Mouse (Mus musculus) forebrain, embryonic 11.5 days (tissue): ENCODE measurements around the gene Csnk1e. TPM values are rescaled to one million over a fixed set of nuclear protein-coding genes. Genes with fewer than 3 reads are reported as not detected.

Experiments
- ATAC-seq: fragments of 200-750 bp; cut with Nextera tagmentation; replicated peaks from 2 replicates; pipeline ENCODE4 v1.8.0; 2017; ENCODE audit warnings: moderate TSS enrichment; ENCODE audit not compliant: low FRiP score
- DNase-seq: peaks from one replicate; pipeline ENCODE4 v3.0.0-alpha.2; 2017; ENCODE audit warnings: low spot score
- H3K27ac ChIP-seq: fragments of 300-500 bp; sonication (generic); 2 replicates; pipeline ENCODE4 v1.5.1; 2014; ENCODE audit warnings: low read depth, low read length
- H3K27me3 ChIP-seq: fragments of 300-500 bp; sonication (generic); 2 replicates; pipeline ENCODE4 v1.6.1; 2014; ENCODE audit warnings: mild to moderate bottlenecking, low read length, mixed read lengths; ENCODE audit not compliant: control insufficient read depth, insufficient read depth
- H3K36me3 ChIP-seq: fragments of 300-500 bp; sonication (generic); 2 replicates; pipeline ENCODE4 v1.6.1; 2014; ENCODE audit warnings: mild to moderate bottlenecking, low read length, moderate library complexity, mixed read lengths; ENCODE audit not compliant: control insufficient read depth, insufficient read depth
- H3K4me1 ChIP-seq: fragments of 300-500 bp; sonication (generic); replicated peaks from 2 replicates; pipeline ENCODE4 v1.6.1; 2014; ENCODE audit warnings: low read length, mixed read lengths; ENCODE audit not compliant: control insufficient read depth, insufficient read depth
- H3K4me2 ChIP-seq: fragments of 300-500 bp; sonication (generic); 2 replicates; pipeline ENCODE4 v1.6.1; 2014; ENCODE audit warnings: low read depth, mild to moderate bottlenecking, low read length, moderate library complexity, mixed read lengths; ENCODE audit not compliant: severe bottlenecking
- H3K4me3 ChIP-seq: fragments of 300-500 bp; sonication (generic); 2 replicates; pipeline ENCODE4 v1.5.1; 2014; ENCODE audit warnings: low read depth, low read length
- H3K9ac ChIP-seq: fragments of 300-500 bp; sonication (generic); 2 replicates; pipeline ENCODE4 v1.6.1; 2014; ENCODE audit warnings: low read length
- H3K9me3 ChIP-seq: fragments of 300-500 bp; sonication (generic); 2 replicates; pipeline ENCODE4 v1.6.1; 2016; ENCODE audit warnings: low read length, mixed read lengths; ENCODE audit not compliant: control insufficient read depth
- WGBS: fragments of 180-500 bp; shearing (Covaris S2); extraction: QIAGEN DNeasy Blood & Tissue Kit; methylation state at CpG from one replicate; pipeline ENCODE4 v1.1.7; 2014; 5-methylcytosine and 5-hydroxymethylcytosine counted together
- microRNA counts: library from miRNA; unstranded; fragments of <30 nt; microRNA quantifications from one replicate; lab custom pipeline; 2015
- microRNA-seq: library from miRNA; unstranded; fragments of <30 nt; microRNA quantifications from one replicate; pipeline ENCODE4, GENCODE M21; 2016; ENCODE audit not compliant: insufficient number of aligned reads
- polyA plus RNA-seq: library from polyadenylated mRNA; unstranded; fragments of >200 nt; fragmentation: Nextera tagmentation; extraction: Ambion mirVana; gene quantifications from 2 replicates; pipeline ENCODE4 v1.2.1, GENCODE M21; 2014

Gene Csnk1e
- polyA plus RNA-seq, 1 experiment from 2014 or later, result 209 TPM

DNA sequence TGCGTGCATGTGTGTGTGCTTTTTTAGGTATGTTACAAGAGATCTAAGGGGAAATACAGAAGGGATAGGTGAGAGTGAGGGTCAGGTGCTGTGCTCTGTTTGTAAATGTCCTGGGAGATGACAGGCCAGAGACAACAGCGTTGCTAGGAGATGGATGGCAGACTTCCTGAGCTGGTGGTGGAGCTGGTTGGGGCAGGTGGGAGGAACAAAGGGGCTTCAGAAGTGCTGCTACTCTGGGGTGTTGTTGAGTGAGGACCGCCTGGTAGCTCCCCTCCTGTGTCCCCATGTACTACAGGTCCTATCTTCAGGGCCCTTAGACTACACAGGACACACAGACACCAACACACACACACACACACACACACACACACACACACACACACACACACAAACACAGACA is 80.6 kb downstream of the Csnk1e start:
- no peak overlapping the region for H3K27ac ChIP-seq
- no peak for DNase-seq
- H3K4me3 ChIP-seq, result no peak overlapping the region

DNA sequence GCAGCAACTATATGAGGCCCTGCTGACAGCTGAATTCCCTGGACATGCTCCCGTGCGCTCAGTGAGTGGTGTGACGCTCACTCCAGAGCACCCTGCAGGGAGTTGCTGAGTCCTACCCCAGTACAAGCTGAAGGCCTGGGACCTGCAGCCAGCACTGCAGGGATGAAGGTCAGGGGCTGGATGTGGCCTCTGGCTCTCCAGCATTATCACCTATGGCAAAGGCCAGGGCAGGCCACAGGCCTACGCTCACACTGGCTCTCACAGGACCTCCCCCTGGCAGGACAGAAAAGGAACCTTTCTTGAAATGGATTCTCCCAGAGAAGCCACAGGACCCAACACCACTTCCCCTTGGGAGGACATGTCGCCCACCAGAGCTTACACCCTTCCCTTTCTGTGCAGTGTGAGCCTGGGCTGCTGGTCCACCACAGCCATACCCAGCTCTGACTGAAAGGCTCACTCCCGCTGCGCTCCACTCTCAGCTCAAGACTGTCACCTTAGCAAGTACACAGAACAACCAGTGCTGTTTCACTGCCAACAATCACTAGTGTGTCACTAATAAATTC is 85.0 kb downstream of the Csnk1e start:
- ATAC-seq (no peak), DNase-seq (no peak)
- Histone ChIP-seq H3K4me2 (no peak overlapping the region), H3K4me1 (no peaks in the 10 kb centered on the region), H3K36me3 (no peaks in the 10 kb centered on the region; the same call in 1 of the 2 replicates), H3K9me3 (no peaks in the 10 kb centered on the region), H3K27me3 (no peaks in the 10 kb centered on the region), H3K9ac (no peak overlapping the region), H3K27ac (no peak overlapping the region), H3K4me3 (no peak overlapping the region)
- 91% methylated on average over 7 of the region's 7 CpGs for WGBS

More for the DNA sequence above, 80.6 kb downstream of the Csnk1e start:
- Histone ChIP-seq H3K9me3 (no peaks in the 10 kb centered on the region), H3K4me1 (no peaks in the 10 kb centered on the region), H3K4me2 (no peak overlapping the region), H3K36me3 (no peaks in the 10 kb centered on the region; the same call in 1 of the 2 replicates), H3K27me3 (no peaks in the 10 kb centered on the region), H3K9ac (no peak overlapping the region)
- 58% methylated on average over 3 of the region's 3 CpGs for WGBS
- ATAC-seq, result no peak

DNA sequence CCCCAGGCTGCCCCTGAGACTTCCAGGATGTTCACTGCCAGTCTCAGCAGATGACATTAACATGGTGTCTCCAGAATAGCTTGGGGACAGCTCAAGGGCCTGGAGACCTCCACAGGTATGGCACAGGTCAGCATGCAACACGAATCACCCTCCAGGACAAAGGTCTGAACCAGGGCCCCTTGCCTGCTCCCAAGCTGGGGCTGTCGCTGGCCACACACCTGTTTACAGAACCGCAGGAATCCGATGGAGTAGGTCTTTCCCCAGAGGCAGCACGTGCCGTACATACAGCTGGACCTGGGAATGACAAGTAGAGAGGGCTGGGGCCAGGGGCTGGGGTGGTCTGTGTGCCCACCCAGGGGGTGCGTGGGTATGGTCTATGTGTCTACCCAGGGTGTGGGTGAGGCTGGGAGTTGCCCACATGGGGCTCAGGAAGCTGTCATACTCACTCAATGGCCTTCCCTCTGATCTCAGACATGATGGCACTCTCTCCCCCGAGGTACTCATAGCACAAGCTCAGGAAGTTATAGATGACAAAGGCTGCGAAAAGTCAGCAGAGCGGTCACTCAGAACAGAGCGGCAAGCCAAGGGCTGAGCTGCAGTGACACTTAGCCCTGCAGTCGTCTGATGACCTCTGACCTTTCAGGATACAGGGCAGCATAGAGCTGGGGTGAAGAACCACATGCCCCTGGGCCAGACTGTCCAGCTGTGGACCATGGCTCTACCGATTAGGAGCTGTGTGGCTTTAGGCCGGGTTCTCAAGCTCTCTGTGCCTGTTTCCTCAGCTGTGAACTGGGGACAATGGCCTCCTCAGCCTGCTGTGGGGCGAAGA is 85.7 kb downstream of the Csnk1e start:
- no peaks in the 10 kb centered on the region for H3K9me3 ChIP-seq
- no peaks in the 10 kb centered on the region; the same call in 1 of the 2 replicates for H3K36me3 ChIP-seq
- H3K27ac ChIP-seq, result no peak overlapping the region
- no peak overlapping the region for H3K4me3 ChIP-seq
- no peaks in the 10 kb centered on the region for H3K4me1 ChIP-seq
- H3K27me3 ChIP-seq, result no peaks in the 10 kb centered on the region
- no peak overlapping the region for H3K9ac ChIP-seq
- ATAC-seq, result no peak
- no peak for DNase-seq
- H3K4me2 ChIP-seq, result no peak overlapping the region
- 83% methylated on average over 15 of the region's 15 CpGs for WGBS

DNA sequence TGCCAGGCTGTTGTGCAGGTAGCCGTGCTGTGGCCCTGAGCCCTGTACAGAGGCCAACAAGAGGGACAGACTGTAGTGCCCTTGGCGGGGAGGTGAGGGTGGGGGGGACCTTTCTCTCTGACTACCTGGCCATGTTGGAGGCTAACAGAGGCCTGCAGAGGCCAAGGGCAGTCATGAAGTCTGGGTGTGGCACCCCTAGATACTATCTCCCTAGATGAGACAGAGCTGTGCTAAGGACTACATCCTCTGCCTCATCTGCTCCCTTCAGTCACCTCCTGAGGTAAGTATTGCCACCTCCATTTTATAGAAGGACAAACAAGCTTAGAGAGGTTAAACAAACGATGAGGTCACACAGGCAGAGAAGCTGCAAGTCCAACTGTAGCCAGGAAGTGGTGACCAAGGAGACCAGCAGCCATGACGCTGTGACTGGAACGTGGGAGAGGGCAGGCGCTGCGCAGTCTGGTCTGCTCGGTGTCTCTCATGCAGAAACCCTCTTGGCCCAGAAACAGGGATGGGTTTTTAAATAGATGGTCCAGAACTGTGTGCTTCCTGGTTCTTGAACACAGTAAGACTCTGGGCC is 86.4 kb downstream of the Csnk1e start:
- Histone ChIP-seq H3K9me3 (no peaks in the 10 kb centered on the region), H3K9ac (no peak overlapping the region), H3K4me3 (no peak overlapping the region), H3K4me2 (no peak overlapping the region), H3K36me3 (no peaks in the 10 kb centered on the region; the same call in 1 of the 2 replicates), H3K27ac (no peak overlapping the region), H3K4me1 (no peaks in the 10 kb centered on the region), H3K27me3 (no peaks in the 10 kb centered on the region)
- no peak for ATAC-seq
- DNase-seq, result no peak
- 88% methylated on average over 8 of the region's 8 CpGs for WGBS

DNA sequence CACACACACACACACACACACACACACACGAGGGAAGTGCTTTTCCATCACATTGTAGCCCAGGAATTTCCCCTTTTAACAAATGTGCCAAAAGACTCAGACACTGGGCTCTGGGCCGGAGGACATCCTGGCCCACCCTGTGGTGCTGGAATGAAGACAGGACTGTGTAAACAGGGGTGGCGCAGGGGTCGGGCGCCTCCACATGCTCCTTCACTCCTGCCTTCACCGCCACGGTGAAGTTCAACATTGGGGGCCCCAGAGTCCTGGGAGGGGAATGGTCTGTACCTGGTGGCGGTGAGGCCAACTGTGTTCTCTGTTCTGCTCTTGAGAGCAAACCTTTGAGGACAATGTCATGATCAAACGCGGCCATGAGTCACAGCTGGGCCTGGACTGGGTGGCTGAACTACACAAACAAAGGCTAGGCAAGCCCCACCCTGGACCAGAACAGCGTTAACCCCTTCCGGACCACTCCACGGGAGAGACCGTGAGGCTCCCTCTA is 87.0 kb downstream of the Csnk1e start:
- Histone ChIP-seq H3K9me3 (no peaks in the 10 kb centered on the region), H3K9ac (no peak overlapping the region), H3K36me3 (no peaks in the 10 kb centered on the region; the same call in 1 of the 2 replicates), H3K4me1 (no peaks in the 10 kb centered on the region), H3K4me2 (no peak overlapping the region), H3K27ac (no peak overlapping the region), H3K4me3 (no peak overlapping the region), H3K27me3 (no peaks in the 10 kb centered on the region)
- DNase-seq, result no peak
- WGBS, result 72% methylated on average over 14 of the region's 14 CpGs
- no peak for ATAC-seq

MicroRNAs encoded within 50 kb of the gene (microRNA counts, 519-probe panel; counts per million panel counts)
- 31.2 counts per million for microRNA mmu-miR-1943 (lab: Ali Mortazavi, UCI)

Small RNA genes within 50 kb of the gene (microRNA-seq; reads per million reads assigned to microRNA genes)
- gene Gm44302, result not detected
- 3.4 reads per million for gene Mir1943

Other genes starting within 250 kb of the Csnk1e start
- 29.0 and 32.4 TPM in 2 replicates for gene Pick1, start 226.4 kb downstream of the Csnk1e start, polyA plus RNA-seq
- gene Gm49486, start 226.2 kb downstream of the Csnk1e start, polyA plus RNA-seq, result 0.31 and 0.41 TPM in 2 replicates
- 0.16 TPM in 1 of 2 replicates, not detected in the other for gene Slc16a8, start 200.8 kb downstream of the Csnk1e start, polyA plus RNA-seq
- 1.3 and 4.2 TPM in 2 replicates for gene Baiap2l2, start 170.0 kb downstream of the Csnk1e start, polyA plus RNA-seq
- 20.8 and 22.3 TPM in 2 replicates for gene Pla2g6, start 127.2 kb downstream of the Csnk1e start, polyA plus RNA-seq
- gene Maff, start 108.9 kb downstream of the Csnk1e start, polyA plus RNA-seq, result 1.5 TPM in 2 replicates
- 52.3 and 55.2 TPM in 2 replicates for gene Tmem184b, start 52.0 kb downstream of the Csnk1e start, polyA plus RNA-seq
- gene Kcnj4, start 49.7 kb upstream of the Csnk1e start, polyA plus RNA-seq, result not detected in 2 replicates
- 9.7 and 10.3 TPM in 2 replicates for gene Kdelr3, start 60.8 kb upstream of the Csnk1e start, polyA plus RNA-seq
- gene Ddx17, start 91.2 kb upstream of the Csnk1e start, polyA plus RNA-seq, result 109 TPM in 2 replicates
- 1.5 and 1.6 TPM in 2 replicates for gene Dmc1, start 149.5 kb upstream of the Csnk1e start, polyA plus RNA-seq
- 4.5 and 4.7 TPM in 2 replicates for gene Fam227a, start 203.4 kb upstream of the Csnk1e start, polyA plus RNA-seq
- gene Cby1, start 203.6 kb upstream of the Csnk1e start, polyA plus RNA-seq, result 78.8 and 81.6 TPM in 2 replicates
- gene Tomm22, start 215.3 kb upstream of the Csnk1e start, polyA plus RNA-seq, result 271 and 288 TPM in 2 replicates
- 13.4 and 13.8 TPM in 2 replicates for gene Josd1, start 232.4 kb upstream of the Csnk1e start, polyA plus RNA-seq
- 53.4 and 54.3 TPM in 2 replicates for gene Gtpbp1, start 235.3 kb upstream of the Csnk1e start, polyA plus RNA-seq